Mouse (Mus musculus): ENCODE results near the gene Lars2. TPM values are rescaled to one million over a fixed set of nuclear protein-coding genes. Genes with fewer than 3 reads are reported as not detected.

Gene Lars2
- polyA plus RNA-seq, 1 experiment from 2014 or later: 989 TPM

DNA sequence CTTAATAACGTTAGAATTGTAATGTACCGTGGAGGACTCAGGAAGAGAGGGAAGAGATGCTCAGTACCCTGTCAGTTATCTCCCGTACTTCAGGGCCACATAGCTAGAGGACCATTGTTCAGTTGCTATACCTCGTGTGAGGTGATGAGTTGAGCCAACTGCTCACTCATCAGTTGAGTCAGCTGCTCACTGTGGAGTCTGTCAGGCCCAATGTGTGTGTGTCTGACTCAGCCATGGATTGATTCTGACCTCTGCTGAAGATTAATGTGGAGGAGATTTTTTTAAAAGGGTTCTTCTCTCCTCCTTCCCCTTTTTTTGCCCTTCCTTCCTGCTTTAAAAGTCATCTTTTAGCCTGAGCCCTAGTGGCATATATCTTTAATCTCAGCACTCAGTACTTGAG is 133.8 kb downstream of the Lars2 start:
- Histone ChIP-seq H3K9ac (no peak overlapping the region), H3K27ac (no peak overlapping the region), H3K36me3 (peaks cover 33% of the 10 kb centered on the region), H3K27me3 (no peaks in the 10 kb centered on the region), H3K4me3 (no peak overlapping the region), H3K9me3 (no peaks in the 10 kb centered on the region), H3K4me2 (no peak overlapping the region), H3K4me1 (peaks cover 49% of the 10 kb centered on the region)
- 76% methylated on average over 4 of the region's 4 CpGs for WGBS
- ATAC-seq (ENCODE audit: borderline replicate concordance, extremely low read depth, low FRiP score, low TSS enrichment): no peak

DNA sequence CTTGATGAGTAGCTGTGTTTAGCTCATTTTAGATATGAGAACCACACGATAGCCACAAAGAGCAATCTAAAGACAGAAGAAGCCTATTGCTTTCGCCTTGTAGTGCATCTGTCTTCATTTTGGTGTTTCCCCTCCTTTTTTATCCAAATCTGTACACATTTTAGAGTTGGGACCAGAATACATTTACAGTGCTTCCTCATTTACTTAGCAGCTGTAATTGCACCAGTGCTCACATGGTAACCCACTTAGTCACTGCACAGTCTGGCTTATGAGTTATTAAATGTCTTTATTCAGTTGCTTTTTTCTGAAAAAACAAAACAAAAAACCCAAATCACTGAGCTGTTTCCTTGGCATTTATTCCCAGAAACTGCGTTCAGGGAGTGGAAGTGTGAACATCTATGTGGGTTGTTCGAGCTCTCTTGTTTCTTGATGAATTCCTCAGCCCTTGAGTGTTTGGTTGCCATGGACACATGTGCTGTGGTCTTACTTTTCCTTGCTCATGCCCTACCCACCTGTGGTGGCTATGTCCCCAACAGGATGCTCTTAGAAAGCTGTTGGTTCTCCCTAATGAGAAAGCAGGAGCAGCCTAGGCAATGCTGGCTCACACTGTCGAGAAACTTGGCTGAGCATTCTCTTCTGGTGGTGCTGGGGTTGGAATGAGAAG is 136.6 kb downstream of the Lars2 start:
- no peak overlapping the region for H3K27ac ChIP-seq
- no peak overlapping the region for H3K4me3 ChIP-seq
- ATAC-seq (ENCODE audit: borderline replicate concordance, extremely low read depth, low FRiP score, low TSS enrichment): no peak
- no peaks in the 10 kb centered on the region for H3K27me3 ChIP-seq
- no peak overlapping the region for H3K9ac ChIP-seq
- H3K36me3 ChIP-seq: peaks cover 36% of the 10 kb centered on the region
- H3K9me3 ChIP-seq: no peaks in the 10 kb centered on the region
- peaks cover 38% of the 10 kb centered on the region for H3K4me1 ChIP-seq
- 64% methylated on average over 5 of the region's 5 CpGs for WGBS
- no peak overlapping the region for H3K4me2 ChIP-seq

DNA sequence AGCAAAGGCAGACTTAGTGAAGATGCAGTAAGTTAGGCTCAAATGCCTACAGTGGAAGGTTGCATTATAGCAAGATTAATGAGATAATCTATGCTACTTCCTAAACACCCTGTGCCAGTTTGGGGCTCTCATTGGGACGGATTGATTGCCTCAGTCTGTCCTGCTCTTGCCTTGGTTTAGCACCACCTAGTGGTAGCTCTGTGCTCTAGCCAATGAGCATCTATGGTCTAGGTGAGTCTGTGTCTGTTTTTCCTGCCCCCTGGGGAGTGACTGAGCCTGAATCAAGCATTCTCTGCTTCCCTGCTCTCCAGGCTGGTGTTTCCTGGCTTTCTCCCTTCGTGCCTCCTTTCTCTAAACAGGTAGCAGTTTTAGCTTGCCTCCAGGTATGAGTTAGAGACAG is 137.6 kb downstream of the Lars2 start:
- H3K9ac ChIP-seq: no peak overlapping the region
- no peak overlapping the region for H3K4me3 ChIP-seq
- H3K9me3 ChIP-seq: no peaks in the 10 kb centered on the region
- H3K27ac ChIP-seq: no peak overlapping the region
- 11% methylated on average over 2 of the region's 2 CpGs for WGBS
- H3K36me3 ChIP-seq: peaks cover 36% of the 10 kb centered on the region
- H3K27me3 ChIP-seq: no peaks in the 10 kb centered on the region
- 0 out of 2 replicates have a peak, but pooled peaks have one; percentile 25 for ATAC-seq (ENCODE audit: borderline replicate concordance, extremely low read depth, low FRiP score, low TSS enrichment)
- H3K4me1 ChIP-seq: peaks cover 38% of the 10 kb centered on the region
- no peak overlapping the region for H3K4me2 ChIP-seq

DNA sequence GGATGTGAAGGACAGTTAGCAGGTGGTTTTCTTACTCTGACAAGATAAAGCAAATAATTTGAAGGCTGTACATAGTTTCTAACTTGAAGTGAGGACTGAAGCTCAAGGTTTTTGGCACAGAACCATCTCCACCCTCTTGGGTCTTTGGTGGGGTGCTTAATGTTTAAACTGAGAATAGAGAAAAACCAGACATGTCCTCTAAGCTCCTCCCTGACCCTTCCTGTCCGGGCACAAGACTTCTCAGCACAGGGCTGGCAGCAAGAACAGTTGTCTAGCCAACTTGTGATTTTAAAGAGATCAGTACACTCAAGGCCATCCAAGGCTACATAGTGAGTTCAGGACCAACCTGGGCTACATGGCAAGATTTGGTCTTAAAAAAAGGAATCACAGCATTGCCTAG is 138.9 kb downstream of the Lars2 start:
- no peaks in the 10 kb centered on the region for H3K9me3 ChIP-seq
- H3K36me3 ChIP-seq: peaks cover 37% of the 10 kb centered on the region
- 37% methylated on average over 1 of the region's 1 CpGs for WGBS
- peaks cover 43% of the 10 kb centered on the region for H3K4me1 ChIP-seq
- peak overlapping the region; percentile 29; the same call in 1 of the 2 replicates for H3K27ac ChIP-seq
- no peak overlapping the region for H3K9ac ChIP-seq
- no peak overlapping the region for H3K4me3 ChIP-seq
- no peak overlapping the region for H3K4me2 ChIP-seq
- no peaks in the 10 kb centered on the region for H3K27me3 ChIP-seq
- no peak for ATAC-seq (ENCODE audit: borderline replicate concordance, extremely low read depth, low FRiP score, low TSS enrichment)

DNA sequence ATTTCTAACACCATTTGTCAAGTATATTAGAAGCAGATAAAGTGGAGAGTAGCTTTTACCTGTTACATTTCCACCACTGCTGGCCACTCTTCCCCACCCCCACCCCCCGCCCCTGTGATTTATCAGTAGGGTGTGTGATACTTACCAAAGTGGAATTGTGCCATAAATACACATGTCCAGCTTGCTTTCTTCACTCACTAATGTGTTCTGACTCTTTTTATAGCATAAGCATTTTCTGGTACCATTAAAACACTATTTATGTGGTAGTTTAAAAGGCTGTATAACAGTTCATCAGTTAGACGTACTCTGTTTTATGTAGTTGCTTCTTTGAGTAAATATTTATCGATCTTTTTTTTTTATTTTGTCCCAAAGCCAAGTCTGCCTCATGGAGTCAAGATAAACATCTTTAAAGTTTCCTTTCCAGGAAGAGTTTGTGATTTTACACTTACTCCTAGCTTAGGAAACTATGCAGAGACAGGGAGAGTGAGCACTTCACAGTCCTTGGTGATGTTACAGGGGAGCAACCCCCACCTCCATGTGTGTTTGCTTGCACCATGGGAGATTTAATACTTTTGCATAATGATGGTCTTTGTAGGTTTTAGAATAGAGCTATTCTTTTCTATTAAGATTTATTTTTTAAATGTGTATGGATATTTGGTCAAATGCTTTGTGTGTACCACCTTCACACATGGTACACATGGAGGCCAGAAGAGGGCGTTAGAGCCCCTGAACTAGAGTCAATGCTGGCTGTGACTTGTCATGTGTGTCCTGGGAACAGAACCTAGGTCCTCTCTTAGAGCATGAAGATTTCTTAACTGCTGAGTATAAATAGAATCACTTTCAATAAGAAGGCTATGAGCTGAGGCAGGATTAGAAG is 139.8 kb downstream of the Lars2 start:
- WGBS: 30% methylated on average over 4 of the region's 4 CpGs
- no peak overlapping the region for H3K9ac ChIP-seq
- peaks cover 37% of the 10 kb centered on the region for H3K36me3 ChIP-seq
- ATAC-seq (ENCODE audit: borderline replicate concordance, extremely low read depth, low FRiP score, low TSS enrichment): peak; percentile 82; the same call in 1 of the 2 replicates
- H3K27me3 ChIP-seq: no peaks in the 10 kb centered on the region
- no peak overlapping the region for H3K4me2 ChIP-seq
- peak overlapping the region; percentile 37 for H3K27ac ChIP-seq
- no peak overlapping the region for H3K4me3 ChIP-seq
- peaks cover 43% of the 10 kb centered on the region for H3K4me1 ChIP-seq
- H3K9me3 ChIP-seq: no peaks in the 10 kb centered on the region

DNA sequence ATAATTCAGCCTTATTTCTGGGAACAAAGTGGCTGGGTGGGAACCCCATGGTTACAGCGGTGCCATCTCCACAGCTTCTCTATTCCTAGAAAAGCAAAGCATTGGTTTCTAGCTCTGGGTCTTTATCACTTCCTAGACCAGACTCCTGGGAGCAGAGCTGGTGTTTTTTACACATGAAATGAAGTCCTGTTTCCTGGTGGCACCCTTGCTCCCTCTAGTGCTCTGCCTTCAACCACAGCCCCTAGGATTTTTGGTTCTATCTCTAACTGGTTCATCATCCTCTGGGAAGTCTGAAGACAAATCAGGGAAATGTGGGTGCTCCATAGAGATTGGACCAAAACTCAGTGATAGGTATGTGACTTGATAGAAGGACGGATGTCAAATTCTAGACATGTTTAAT is 140.7 kb downstream of the Lars2 start:
- Histone ChIP-seq H3K27ac (peak overlapping the region; percentile 37; the same call in 1 of the 2 replicates), H3K27me3 (no peaks in the 10 kb centered on the region), H3K9me3 (no peaks in the 10 kb centered on the region), H3K36me3 (peaks cover 40% of the 10 kb centered on the region), H3K4me2 (no peak overlapping the region), H3K4me1 (peaks cover 43% of the 10 kb centered on the region), H3K4me3 (no peak overlapping the region), H3K9ac (no peak overlapping the region)
- no peak for ATAC-seq (ENCODE audit: borderline replicate concordance, extremely low read depth, low FRiP score, low TSS enrichment)
- WGBS: 91% methylated on average over 2 of the region's 2 CpGs

DNA sequence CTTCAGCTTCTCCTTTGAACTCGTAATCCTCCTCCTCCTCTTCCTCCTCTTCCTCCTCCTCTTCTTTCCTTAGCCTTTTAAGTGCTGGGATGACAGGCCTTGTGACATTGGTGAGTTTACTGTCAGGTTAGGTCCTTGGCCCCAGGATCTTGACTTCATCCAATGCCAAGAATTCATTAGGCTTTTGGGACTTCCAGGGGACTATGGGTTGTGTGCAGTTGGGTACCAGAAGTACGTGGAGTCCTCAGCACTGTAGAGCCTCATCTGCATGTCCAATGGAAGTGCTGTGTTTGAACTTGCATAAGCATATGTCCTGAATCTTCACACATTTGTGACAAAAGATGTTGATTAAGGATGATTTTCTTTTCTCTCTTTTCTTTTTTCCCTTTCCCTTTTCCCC is 142.3 kb downstream of the Lars2 start:
- Histone ChIP-seq H3K4me1 (peaks cover 35% of the 10 kb centered on the region), H3K36me3 (peaks cover 39% of the 10 kb centered on the region), H3K9me3 (no peaks in the 10 kb centered on the region), H3K4me2 (no peak overlapping the region), H3K9ac (no peak overlapping the region), H3K27ac (no peak overlapping the region), H3K27me3 (no peaks in the 10 kb centered on the region), H3K4me3 (no peak overlapping the region)
- ATAC-seq (ENCODE audit: borderline replicate concordance, extremely low read depth, low FRiP score, low TSS enrichment): no peak
- 84% methylated on average over 2 of the region's 2 CpGs for whole genome bisulfite sequencing

DNA sequence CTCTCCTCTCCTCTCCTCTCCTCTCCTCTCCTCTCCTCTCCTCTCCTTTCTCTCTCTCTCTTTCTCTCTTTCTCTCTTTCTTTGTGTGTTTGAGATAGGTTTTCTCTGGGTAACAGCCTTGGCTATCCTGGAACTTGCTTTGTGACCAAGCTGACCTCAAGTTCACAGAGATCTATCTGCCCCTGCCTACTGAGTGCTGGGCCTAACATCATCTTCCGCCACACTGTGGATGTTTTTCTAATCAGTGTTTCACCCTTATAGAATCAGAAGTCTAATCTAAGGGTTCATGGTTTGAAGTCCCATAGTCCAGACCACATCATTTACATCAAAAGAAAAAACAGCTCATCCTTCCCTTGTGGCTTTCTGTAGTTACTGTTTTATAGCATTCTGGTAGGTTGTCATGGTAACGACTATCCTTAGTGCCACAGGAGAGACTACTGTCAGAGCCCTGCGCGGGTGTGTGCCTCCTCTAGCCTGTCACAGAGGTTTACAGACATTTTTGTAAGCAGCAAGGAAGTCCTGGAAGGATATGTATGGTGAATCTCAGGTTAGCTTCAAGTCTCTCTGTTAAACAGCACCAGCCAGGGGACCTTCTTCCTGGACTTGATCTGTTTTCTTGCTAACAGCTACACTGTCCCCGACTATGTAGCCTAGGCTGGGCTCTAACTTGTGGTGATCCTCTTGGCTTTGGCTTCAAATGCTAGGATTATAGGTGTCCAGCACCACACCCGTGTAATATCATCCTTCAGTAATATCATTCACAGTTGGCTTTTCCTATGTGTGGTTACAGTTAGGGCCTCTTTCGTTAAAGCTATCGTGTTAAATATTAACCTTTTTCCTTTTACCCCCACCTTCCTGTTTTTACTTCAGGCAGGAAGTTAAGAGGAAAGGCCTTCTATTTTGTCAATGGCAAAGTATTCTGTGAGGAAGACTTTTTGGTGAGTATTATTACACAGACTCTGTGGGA is 143.2 kb downstream of the Lars2 start:
- H3K27ac ChIP-seq: no peak overlapping the region
- ATAC-seq (ENCODE audit: borderline replicate concordance, extremely low read depth, low FRiP score, low TSS enrichment): no peak

DNA sequence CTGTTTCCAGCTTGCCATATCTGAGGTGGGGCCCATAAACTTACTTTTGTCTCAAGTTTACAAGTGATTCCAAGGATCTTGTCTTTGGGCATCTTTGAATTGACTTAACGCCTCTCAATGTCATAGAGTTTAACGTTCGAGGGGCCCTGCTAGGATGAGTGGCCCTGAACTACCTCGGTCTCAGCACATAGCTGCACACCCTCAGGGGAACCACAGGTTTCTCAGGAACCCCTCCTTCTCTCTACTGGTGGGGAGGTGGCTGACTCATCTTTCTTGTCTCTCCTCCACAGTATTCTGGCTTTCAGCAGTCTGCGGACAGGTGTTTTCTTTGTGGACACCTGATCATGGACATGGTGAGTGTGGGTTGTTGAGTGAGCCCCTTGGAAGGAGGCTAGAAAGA is 144.2 kb downstream of the Lars2 start:
- Histone ChIP-seq H3K27me3 (no peaks in the 10 kb centered on the region), H3K27ac (no peak overlapping the region), H3K9ac (no peak overlapping the region), H3K4me1 (peaks cover 19% of the 10 kb centered on the region), H3K4me2 (no peak overlapping the region), H3K4me3 (no peak overlapping the region), H3K36me3 (peaks cover 41% of the 10 kb centered on the region), H3K9me3 (no peaks in the 10 kb centered on the region)
- WGBS: 79% methylated on average over 5 of the region's 5 CpGs
- no peak for ATAC-seq (ENCODE audit: borderline replicate concordance, extremely low read depth, low FRiP score, low TSS enrichment)

More for the DNA sequence above, 143.2 kb downstream of the Lars2 start:
- H3K4me2 ChIP-seq: no peak overlapping the region
- H3K36me3 ChIP-seq: peaks cover 40% of the 10 kb centered on the region
- H3K27me3 ChIP-seq: no peaks in the 10 kb centered on the region
- 70% methylated on average over 8 of the region's 8 CpGs for WGBS
- no peak overlapping the region for H3K4me3 ChIP-seq
- peaks cover 27% of the 10 kb centered on the region for H3K4me1 ChIP-seq
- no peaks in the 10 kb centered on the region for H3K9me3 ChIP-seq
- no peak overlapping the region for H3K9ac ChIP-seq

All from lung, embryonic 15.5 days (tissue).